Mouse (Mus musculus) adrenal gland, postnatal 25 days (tissue): ENCODE measurements at regions not wholly inside any gene's neighbourhood (a gene's known extent, or its start where the extent isn't known, plus 50 kb on each side); places are given as distances from the start of the nearest gene placed in this dataset.

Experiments
- DNase-seq: peaks from one replicate; pipeline ENCODE4 v3.0.0; 2021; ENCODE audit warnings: mixed read lengths

DNA sequence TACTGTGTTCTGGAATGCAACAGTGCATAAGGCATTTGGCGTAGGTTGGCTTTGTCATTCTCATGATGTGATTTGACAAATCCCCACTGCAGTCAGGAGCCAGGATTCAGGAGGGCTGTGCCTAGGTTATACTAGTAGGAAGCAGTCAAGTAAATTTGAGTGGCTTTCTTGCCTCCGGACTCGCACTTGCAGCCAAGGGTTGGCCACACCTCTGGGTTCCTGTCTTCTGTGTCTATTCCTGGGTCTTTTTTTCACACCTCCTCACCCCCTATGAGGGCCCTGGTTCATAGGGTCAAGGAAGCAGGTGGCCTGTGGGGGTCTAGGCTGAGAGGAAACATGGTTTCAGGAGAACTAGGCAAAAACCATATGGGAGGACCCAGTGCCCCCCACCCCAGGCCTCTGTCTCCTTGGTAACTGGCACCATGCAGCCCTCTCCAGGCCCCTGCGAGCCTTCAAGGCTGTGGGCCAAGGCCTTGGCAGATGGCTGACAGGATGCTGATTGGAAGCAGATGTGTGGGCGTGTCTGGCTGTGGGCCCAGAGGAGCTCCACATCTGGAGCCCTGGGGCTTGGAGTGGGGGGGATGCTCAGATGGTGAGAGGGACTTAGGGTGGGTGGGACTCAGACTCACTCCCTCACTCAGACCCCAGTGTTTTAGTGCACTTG is 195.7 kb downstream of the Rgs3 start:
- peak; percentile 63 for DNase-seq

DNA sequence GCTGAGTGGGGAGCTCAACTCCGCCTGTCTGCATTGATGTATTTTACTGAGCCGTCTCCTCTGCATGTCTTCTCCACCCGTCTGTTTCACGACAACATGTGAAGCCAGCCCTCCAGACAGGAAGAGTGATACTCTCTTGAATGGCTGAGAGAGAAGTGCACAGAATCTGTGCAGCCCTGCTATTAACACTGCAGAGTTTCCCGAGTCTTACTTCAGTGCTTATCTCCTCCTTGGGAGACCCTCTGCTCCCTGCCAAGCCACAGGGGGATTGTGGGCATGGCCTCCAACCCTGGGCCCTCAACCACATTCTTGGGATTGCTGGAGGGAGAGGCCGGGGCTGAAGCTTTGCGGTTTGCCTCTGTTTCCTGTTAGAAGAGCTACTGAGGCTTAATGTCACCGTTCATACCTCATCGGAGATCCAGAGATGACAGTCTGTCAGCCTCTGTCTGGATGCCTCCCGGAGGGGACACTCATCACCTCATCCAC is 197.1 kb downstream of the Rgs3 start:
- no peak for DNase-seq

DNA sequence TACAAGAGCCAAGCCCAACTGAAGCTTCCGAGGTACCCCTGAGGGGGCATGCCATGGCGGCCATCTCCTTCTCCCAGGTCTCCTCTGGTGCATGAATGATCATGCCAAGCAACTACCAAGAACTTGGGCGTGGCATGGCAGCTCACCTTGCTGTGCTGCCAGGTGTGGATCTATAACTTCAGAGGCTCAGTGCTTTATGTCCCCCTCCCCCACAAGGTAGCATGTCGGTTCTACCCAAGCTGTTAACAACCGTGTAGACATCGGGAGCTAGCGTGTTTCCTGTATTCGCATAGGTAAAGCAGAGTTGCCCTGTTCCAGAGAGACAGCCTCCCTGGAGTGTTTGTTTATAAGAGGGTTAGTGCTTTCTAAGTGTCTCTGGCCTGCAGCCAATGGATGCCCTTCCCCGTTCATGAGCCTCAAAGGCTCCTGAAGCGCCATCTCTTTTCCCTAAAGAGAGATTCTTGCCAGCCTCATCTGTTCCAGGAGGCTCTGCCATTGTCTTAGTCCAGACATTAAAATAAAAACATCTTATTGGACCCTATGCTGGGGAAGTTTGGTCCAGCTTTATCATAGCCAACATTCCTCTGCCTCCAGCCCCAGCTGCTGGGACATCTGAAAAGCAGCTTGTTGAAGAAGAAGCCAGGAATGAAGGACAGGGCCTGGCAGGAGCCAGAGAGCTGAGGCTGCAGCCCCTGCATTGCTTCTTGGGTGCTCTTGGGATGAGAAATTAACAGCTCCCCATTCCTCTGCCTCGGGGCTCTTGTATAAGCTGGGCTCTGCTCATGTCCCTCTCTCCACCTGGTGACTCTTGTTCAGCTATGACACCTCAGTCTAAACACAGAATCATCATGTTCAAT is 201.3 kb downstream of the Rgs3 start:
- DNase-seq, result no peak

DNA sequence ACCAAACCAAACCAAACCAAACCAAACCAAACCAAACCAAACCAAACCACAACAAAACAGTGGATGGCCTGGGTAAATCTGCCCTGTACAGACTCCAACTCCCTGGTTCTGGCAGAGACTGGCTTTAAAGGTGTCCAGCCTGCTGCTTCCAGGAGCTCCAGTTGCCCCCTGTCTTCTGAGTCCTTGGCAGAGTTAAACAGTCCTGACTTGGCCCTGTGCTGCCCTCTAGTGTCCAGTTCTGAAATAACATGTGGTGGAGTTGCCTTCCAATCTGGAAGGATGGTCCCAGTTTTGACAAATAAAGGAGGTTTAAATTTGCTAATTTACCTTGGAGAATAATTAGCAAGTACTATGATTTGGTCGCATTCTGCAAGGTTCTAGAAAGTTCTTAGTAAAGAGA is 202.0 kb downstream of the Rgs3 start:
- DNase-seq, result peak; percentile 73

DNA sequence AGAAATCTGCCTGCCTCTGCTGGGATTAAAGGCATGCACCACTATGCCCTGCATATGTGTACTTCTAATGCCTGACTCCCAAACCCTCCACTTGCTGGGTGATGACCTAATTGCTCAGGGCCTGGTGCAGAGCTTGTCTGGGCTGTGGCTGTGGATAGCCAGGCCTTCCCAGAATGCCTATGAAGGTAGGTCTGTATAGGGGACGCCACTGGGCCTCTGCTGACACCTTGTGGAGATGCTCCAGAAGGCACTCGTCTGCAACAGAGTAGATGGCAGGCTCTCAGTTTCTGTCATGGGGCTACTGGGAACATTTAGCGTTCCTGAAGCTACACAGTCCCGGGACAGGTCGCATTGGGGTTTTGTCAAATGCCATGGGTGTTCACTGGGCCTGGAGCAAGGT is 201.4 kb upstream of the Zfp618 start:
- peak; percentile 83 for DNase-seq

- no peak for DNase-seq
Observed at GRCm38 (mm10) chr4:62769469-62770234, 195.7 kb upstream of the Zfp618 start.

- no peak for DNase-seq
Observed at GRCm38 (mm10) chr4:62775005-62775609, 190.3 kb upstream of the Zfp618 start.

GRCm38 (mm10) chr4:62776881-62777280 is 188.5 kb upstream of the Zfp618 start:
- no peak for DNase-seq

DNA sequence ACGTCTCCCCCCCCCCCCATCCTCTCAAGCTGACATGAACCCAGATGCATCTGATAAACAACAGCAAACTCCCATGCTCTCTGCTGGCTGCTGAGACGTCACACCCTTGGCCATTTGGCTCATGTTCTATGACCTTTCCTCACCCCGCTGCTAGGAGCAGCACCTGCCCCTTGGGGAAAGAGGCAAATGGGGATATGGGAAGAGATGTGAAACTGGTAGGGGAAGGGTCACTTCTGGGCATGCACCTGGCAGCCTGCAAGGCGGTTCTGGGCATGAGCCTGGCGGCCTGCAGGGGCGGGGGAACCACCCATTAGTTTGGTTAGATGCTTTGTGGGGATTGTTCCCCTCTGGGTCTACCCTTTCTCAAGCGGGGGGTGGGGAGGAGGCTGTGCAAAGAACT is 187.9 kb upstream of the Zfp618 start:
- no peak for DNase-seq

DNA sequence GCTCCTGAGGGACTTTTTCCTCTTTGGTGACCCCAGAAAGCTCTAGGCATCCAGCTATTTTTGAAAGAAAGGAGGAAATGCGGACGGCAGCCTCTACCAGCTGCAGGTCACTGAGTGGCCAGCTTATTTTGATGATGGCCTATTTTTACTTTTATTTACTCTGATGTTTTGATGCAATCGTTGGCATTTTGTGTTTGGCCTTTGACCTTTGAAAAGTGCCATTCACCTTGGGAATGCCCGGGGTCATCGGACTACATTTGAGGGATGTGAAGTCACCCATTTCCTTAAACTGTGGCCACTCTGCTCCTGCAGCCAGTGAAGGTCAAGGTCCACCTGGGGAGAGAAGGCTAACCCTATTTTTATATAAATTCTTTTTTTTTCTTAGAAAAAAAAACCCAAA is 186.8 kb upstream of the Zfp618 start:
- DNase-seq, result no peak

DNA sequence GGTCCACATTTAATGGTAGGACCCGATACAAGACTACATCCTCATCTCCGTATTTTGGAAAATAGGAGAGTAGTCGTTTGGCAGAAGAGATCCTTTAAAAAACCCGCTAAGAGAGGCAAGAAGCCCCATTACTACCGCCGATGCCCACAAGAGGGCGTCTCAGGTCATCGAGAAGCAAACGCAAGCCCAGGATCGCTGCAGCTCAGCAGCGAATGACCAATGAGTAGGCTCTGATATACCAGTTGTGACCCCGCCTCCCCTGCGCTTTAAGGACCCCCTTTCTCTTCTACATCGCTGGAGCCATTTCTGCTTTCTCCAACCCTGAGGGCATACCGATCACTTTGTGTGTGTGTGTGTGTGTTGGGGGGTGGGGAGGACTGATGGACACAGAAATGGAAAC is 185.0 kb upstream of the Zfp618 start:
- peak; percentile 89 for DNase-seq

- DNase-seq, result no peak
Observed at GRCm38 (mm10) chr4:62780837-62781236, 184.5 kb upstream of the Zfp618 start.

- no peak for DNase-seq
Observed at GRCm38 (mm10) chr4:62781309-62781800, 184.0 kb upstream of the Zfp618 start.

GRCm38 (mm10) chr4:62785711-62786110 is 179.7 kb upstream of the Zfp618 start:
- DNase-seq, result no peak

DNA sequence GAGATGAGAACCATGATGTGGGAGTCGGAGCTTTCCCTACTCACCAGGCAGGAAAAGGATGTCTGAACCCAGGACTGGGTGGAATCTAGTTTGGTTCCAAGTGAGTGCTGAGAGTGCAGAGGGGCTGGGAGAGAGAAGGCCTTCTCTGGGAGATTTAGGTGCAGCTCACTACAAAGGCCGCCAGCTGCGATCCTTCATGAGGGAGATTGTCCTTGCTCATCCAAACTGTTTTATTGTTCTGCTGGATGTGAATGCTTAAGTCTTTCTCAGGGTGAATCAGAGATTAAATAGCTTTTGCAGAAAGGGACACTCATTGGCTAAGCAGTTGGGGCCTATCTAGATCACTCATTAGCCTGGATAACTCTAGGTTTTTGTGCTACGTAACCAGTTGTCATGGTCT is 175.7 kb upstream of the Zfp618 start:
- DNase-seq, result no peak

DNA sequence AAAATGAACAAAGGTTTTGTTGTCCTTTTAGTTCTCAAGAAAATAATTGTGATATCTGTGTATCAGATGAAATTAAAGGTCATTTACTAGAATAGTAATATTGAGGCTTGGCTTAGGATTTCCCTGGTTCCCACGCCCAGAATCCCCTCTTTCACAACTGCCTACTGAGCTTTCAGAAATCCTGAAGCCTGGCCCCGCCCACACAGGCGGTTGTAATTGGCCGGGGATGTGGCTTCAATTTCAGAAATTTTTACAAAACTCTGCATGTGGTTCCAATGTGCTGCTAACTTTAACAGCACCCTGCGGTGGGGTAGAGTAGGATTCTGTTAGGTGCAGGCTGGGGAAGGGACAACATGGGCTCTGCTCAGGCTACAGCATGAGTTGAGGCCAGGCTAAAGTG is 171.8 kb upstream of the Zfp618 start:
- DNase-seq, result no peak

DNA sequence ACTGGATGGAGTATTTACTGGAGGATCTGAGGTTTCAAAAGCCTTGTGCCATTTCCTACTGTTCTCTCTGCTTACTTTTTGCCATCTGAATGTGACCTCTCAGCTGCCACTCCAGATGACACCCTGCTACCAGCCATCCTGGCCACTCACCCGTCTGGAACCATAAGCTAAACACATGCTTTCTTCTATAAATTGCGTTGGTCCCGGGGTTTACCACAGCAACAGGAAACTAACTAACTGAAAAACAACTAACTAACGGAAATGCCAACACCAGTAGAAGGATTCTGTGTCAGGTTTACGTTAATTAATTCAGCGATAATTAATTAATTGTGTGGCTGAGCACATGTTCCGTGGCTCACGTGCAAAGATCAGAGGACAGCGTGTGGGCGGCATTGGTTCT is 169.8 kb upstream of the Zfp618 start:
- no peak for DNase-seq

DNA sequence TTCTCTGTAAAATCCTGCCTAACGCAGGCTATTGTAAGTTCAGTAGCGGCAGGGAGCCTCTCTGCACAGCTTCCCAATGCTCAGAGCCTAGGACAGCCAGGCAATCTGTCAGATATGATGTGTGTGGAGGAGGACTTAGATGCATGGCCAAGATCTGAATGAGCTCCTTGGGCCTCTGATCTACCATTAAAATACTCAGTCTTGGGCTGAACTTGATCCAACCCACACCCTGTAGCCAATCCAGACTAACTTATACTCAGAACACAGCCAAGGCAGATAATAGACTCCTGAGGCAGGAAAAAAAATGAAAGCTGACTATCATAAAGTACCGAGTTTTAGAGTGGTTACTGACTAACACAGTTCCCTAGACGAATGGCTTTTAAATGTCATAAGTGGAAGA is 165.4 kb upstream of the Zfp618 start:
- no peak for DNase-seq

DNA sequence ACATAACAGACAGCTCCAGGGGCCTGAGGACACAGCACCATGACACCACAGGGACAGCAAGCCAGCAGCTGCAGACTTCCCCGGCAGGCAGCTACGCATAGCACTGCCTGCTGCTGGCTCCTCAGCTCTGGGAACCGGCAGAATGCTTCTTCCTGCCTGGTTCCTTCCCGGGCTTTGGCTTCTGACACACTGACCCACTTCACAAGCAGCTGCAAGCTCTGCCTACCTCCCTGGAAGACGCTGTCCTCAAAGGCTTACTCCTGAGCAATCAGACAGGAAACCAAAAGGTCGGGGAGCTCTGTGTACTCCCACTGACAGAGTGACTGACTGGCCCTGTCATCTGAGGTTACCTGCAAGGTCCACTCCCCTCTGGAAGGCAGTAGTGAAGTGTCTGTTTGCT is 159.5 kb upstream of the Zfp618 start:
- DNase-seq, result peak; percentile 10

- no peak for DNase-seq
Observed at GRCm38 (mm10) chr4:62806786-62807185, 158.6 kb upstream of the Zfp618 start.

DNA sequence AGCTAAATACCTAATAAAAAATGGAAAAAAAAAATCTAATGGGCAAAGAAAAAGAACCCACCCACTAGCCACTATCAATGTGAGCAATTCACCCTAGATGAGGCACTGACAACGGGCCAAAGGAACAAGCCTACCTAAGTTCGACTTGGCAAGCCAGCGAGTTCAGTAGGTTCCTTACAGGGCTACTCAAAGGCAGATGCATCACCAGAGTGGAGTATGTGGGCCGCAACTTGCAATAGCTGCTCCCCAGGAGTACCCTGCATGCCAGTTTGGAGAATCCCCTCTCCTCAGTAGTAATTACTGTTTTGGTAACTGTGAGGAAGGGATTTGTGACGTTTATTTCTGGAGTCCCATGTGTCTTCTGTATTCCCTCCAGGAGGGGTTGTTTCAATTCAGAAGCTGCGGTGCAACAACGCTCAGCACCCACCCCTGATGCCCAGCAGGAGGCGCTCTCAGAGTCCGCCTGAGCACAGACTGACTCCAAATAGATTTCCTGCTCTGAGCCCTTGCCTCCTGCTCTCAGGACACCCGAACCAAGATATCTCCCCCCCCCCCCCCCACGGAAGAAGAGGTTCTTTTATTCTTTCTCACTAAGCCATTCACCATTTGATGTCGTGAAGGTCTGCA is 157.3 kb upstream of the Zfp618 start:
- DNase-seq, result no peak

GRCm38 (mm10) chr4:62808553-62808950 is 156.8 kb upstream of the Zfp618 start:
- DNase-seq, result no peak
